Mouse (Mus musculus): ENCODE measurements around the gene Tnrc6b.

- no peak for TF ChIP-seq CTCF (IDR thresholded peaks at IDR 0.05; ENCODE audit: low read depth, low read length)
- no peak for TF ChIP-seq TAL1 (conservative IDR thresholded peaks at IDR 0.05; ENCODE audit: low read depth, low read length)
- TF ChIP-seq GATA1 (IDR thresholded peaks at IDR 0.05; ENCODE audit: borderline replicate concordance, low read length), result no peak
- no peak for TF ChIP-seq POLR2AphosphoS5 (IDR thresholded peaks at IDR 0.05; ENCODE audit: insufficient replicate concordance, low read depth, low read length)
- no peak for TF ChIP-seq GATA2 (IDR thresholded peaks at IDR 0.05; ENCODE audit: borderline replicate concordance, low read depth, low read length)
These were observed 32.5 kb downstream of the Tnrc6b start for GRCm38 (mm10) chr15:80743606-80744005.
